Mouse (Mus musculus) lung, adult 18-20 months (tissue): ENCODE measurements around the gene Nat10.
A peak's percentile ranks its signal among the peaks of the same experiment; 100 is the strongest.

ENCODE experiments used
- DNase-seq, 2 experiments: peaks; one replicate each; pipeline ENCODE4 v3.0.0; 2022; ENCODE audit warnings: mixed read lengths in 2 of 2

Nat10 gene

GRCm38 (mm10) chr2:103743988-103744387 lies 17.1 kb downstream of the Nat10 start:
- DNase-seq: peak; percentile 33 to 49

- no peak for DNase-seq
Measured at GRCm38 (mm10) chr2:103743536-103743935, 17.5 kb downstream of the Nat10 start.

DNA sequence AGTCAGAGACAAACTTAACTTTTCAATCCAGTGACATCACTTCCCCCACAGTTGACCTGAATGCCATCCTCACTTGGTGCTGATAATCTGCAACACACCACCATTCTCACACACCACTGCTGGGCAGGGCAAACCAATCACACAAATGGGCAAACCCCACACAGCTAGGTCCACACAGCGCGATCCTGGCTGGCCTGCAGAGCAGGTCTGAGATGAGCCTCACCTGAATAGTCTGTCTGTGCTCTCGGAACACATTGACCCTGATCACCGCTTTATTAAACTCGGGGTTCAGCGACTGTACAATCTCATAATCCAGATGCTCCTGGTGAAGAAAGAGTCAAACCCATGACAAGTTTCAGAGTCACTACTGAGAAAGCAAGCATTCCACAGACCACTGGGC lies 18.2 kb downstream of the Nat10 start:
- DNase-seq: no peak

DNA sequence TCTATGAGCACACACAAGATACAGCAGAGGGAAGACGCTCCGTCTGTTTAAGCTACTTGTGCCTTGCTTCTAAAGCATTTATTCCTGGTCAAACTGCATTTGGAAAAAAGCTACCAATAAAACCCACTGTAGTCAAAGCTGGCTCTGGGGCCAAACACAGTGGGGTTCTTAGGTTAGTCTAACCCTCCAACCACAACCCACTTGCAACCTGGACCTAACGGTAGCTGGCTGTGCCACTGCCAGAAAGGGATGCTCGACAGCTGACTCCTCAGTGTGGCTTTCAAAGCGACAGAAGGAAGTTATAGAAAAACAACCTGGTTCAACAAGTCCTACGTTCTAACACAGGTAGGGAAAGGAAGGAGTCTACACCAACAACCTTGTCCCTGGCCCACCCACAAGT lies 29.6 kb downstream of the Nat10 start:
- DNase-seq: no peak

GRCm38 (mm10) chr2:103730999-103731398 lies 30.1 kb downstream of the Nat10 start:
- DNase-seq: no peak

GRCm38 (mm10) chr2:103728027-103728540 lies 33.0 kb downstream of the Nat10 start:
- DNase-seq: no peak

GRCm38 (mm10) chr2:103724521-103724920 lies 36.5 kb downstream of the Nat10 start:
- DNase-seq: peak in 1 of 2 experiments; percentile 27

DNA sequence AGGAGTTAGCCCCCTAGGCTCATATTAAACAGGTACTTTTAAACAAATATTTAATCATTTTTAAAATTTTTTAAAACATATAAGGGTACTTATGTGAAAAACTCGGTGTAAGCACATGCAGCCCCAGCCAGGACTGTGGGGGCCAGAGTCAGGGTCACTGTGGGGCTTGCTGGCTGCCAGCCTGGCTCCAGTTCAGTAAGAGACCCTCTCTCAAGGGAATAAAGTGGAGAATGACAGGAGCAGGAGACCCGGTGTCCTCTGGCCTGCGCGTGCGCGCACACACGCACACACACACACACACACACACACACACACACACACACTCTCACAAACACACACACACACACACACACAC lies 41.8 kb downstream of the Nat10 start:
- DNase-seq: no peak

- DNase-seq: peak; percentile 57 to 67
Measured at GRCm38 (mm10) chr2:103718594-103719291, 42.3 kb downstream of the Nat10 start.

DNA sequence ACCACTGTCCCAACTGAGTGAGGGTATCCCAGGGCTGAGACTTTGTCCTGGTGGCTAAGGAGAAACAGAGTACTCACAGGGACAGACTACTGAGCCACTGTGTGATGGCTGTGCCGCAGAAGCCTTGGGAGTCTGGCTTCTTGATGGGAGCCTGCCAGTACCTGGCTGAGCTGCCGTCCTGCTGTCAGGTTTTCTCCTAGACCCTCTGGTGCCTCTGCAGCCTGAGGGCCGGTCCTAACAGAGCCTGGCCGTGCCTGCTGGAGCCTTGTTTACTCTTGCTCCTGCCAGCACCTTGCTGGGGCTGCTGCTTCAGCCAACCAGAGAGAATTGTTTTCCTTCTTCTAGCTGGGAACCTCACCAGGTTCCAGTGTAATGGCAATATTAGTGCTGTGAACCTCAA lies 46.7 kb downstream of the Nat10 start:
- DNase-seq: no peak

DNA sequence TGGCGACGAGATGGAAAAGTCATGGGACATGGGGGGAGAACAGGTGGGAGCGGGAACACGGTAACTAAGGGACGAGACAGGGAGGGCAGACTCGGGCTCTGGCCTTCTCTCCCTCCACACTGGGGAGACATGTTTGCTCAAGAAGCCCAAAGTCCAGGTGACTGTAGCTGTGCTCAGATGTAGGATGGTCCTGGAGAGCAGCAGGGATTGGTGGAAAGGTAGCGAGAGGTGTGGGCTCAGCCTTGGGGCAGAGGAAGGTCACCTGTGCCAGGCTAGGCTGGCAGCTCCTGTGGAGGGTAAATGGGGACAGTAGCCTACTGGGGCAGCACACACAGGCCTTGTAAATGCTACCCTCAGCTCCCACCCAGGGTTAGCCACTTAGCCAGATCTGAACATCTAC lies 47.2 kb downstream of the Nat10 start:
- no peak for DNase-seq

DNA sequence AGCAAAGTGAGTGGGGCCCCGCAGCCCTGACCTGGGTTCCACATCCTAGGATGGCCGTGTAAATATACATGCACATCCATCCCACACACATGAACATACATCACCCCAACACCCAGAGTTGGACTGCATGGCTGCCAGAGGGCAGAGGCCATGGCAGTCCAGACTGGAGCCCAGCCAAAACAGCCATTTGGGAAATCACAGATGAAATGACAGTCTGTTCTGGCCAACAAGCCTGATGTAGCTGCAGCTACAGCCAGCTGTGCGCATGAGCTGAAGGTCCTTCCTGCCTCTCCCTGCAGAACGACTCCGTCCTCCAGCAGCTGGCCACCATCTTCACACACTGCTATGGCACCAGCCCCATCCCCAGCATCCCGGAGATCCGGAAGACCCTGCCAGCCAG lies 50.2 kb downstream of the Nat10 start:
- DNase-seq: peak in 1 of 2 experiments; percentile 31

DNA sequence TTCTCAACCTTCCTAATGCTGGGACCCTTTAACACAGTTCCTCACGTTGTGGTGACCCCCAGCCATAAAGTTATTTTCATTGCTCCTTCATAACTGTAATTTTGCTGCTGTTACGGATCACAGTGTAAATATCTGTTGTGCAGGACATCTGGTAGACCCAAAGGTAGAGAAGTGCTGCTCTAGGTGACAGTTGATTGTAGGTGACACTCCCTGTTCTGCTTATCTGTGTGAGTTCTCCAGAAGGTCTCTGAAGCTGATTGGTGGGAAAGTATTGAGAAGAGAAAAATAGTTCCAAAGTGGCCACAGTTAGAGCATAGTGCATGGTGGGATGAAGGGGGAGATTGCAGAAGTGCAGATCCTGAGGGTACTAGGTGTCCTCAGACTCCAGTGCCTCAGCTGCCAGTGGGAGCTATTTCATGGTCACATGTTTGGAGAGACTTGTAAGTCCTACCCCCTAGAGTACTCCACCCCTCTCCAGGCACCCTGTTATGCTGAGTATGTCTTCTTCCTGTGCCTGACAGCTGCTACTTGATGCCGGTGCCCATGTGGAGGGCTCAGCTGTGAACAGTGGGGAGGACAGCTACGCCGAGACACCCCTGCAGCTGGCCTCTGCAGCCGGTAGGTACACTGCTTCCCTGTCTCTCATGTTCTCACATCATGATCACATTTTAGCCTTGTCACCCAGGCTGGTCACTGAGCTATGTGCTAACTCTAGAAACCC lies 53.9 kb downstream of the Nat10 start:
- DNase-seq: no peak

- DNase-seq: peak; percentile 39 to 60
Measured at GRCm38 (mm10) chr2:103706226-103706625, 54.8 kb downstream of the Nat10 start.

- DNase-seq: no peak
Measured at GRCm38 (mm10) chr2:103705826-103706225, 55.2 kb downstream of the Nat10 start.

- no peak for DNase-seq
Measured at GRCm38 (mm10) chr2:103703865-103704264, 57.2 kb downstream of the Nat10 start.

DNA sequence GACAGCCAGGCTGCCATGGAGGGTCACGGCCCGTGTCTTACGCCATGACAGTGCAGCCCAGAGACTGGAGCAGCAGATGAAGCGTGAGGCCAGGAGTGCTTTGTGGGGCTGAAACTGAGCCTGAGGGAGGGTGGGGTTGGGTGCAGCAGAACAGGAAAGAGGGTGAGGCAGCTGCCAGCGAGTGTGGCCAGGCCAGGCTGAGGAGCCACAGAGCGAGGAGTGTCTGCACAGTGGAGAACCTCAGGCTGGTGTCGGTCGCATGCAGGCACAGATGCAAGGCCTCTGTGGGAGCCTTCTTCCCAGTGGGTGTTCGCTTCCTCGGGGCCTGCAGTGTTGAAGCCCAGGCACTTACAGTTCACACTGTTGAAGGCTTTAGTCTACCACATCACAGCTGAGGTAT lies 57.7 kb downstream of the Nat10 start:
- DNase-seq: no peak

DNA sequence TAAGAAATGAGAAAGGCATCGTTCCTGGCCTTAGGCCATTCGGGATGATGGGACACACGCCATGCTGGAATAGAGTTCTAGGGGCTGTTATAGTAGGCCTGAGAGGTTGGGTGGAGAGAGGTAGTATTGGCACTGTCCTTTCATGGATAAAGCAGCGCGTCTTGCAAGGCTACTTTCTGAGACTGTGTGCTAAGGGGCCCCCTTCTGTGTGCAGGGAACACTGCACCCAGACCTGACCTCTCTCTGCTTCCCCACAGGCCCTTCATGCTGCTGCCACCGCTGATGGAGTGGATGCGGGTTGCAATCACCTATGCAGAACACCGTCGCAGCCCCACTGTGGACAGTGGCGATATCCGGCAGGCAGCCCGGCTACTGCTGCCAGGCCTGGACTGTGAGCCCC lies 60.6 kb downstream of the Nat10 start:
- no peak for DNase-seq

GRCm38 (mm10) chr2:103696177-103696576 lies 64.9 kb downstream of the Nat10 start:
- peak; percentile 63 to 72 for DNase-seq

DNA sequence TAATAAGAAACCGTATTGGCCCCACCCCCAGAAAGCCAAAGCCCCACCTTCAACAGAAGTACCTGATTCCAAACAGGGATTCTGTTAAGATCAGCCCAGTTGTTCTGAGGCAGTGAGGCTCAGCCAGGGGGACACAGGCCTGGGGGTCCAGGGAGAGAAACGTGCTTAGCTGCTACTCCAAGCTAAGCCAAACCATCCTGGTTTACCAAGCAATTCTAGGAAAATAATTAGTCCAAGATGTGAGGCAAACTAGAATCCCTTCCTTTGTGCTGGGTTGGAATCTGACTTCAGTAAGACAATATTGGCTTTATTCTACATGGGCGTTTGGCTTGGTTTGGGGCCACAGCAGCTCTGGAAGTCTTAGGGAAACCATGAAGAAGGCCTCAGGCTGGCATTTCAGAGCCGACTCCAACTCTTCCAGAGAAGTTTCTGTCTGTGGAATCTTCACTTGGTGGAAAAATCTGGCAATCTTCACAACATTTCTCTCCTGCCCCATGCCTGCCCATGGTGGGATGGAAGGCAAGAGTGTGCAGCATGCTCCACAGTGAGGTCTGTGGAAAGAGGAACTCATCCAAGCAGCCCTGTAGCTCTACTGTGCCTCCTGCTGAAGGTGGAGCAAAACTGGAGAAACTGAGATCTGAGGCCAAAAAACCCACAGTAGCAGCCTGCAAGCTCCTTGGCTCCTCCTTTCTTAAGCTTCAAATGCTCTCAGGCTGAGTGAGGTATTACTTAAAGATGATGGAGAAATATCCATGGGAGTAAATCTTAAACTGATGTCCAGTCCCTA lies 66.1 kb downstream of the Nat10 start:
- DNase-seq: no peak

DNA sequence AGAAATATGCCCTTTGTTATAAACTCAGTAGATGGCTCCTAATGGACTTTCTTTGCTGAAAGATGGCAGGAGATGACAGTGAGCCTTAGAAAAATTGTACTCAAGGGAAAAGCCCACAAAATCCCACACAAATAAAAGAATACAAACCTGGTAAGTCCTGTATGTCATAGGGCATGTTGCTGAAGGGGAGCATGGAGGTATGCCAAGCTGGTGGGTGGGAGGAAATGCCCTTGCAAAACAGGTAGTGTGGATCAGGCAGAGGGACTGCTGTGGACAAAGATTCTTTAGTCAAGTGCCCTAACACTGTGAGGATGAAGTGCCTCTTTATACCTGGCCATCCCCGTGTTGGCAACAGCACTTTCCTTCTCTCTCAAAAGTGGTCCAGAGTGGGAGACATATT lies 68.3 kb downstream of the Nat10 start:
- no peak for DNase-seq

DNA sequence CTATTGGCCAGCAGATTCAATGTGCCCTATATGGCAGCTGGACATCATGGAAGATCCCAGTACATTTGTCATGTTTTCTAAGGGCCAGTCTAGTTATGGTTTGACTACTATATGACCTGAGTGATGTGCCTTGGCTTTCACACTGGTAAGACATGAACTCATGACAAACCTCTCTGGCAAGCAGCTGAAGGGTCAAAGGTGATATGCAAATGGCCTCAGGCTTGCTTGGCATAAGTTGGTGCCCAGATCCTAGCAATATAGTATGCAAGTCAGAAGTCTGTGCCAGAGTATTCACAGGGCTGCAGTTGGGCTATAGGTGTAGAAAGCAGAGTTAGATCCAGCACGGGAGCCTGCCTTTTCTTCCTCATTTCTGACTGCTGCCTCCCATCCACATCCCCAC lies 69.8 kb downstream of the Nat10 start:
- DNase-seq: no peak

- no peak for DNase-seq
Measured at GRCm38 (mm10) chr2:103690828-103691227, 70.2 kb downstream of the Nat10 start.

- DNase-seq: no peak
Measured at GRCm38 (mm10) chr2:103690425-103690824, 70.6 kb downstream of the Nat10 start.
